Mouse (Mus musculus) T-helper 17 cell (primary cell): ENCODE results near the gene Gucy2g.

Experiments
- in situ Hi-C, 2 experiments: fragments of 300-600 bp; cut with MboI, MseI; formaldehyde crosslinking; loops; 1 replicate in 1 of 2; 2 replicates in 1 of 2; pipeline ENCODE4 v1.15.1; 2025; ENCODE audit warnings: high pct_unique_total_duplicates in 2 of 2

The Gucy2g gene

DNA sequence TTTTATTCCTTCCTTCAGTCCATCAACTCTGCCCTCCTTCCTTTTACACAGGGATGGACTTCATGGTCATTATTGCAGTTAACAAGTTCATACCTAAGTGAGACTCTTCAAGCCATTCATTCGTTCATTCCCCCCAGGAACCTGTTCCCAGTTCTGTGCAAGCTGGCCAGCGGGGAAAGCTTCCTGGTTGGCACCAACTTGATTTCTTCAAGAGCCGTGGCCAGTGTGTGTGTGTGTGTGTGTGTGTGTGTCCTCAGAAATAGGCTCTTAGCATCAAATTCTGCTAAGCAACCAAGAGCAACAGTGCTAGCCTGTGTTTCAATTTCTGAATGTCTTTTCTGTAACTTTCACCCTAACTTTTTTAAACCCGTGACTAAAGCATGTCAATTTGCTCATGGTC is 75.1 kb downstream of the Gucy2g start:
- in situ Hi-C loops = no loop called here

DNA sequence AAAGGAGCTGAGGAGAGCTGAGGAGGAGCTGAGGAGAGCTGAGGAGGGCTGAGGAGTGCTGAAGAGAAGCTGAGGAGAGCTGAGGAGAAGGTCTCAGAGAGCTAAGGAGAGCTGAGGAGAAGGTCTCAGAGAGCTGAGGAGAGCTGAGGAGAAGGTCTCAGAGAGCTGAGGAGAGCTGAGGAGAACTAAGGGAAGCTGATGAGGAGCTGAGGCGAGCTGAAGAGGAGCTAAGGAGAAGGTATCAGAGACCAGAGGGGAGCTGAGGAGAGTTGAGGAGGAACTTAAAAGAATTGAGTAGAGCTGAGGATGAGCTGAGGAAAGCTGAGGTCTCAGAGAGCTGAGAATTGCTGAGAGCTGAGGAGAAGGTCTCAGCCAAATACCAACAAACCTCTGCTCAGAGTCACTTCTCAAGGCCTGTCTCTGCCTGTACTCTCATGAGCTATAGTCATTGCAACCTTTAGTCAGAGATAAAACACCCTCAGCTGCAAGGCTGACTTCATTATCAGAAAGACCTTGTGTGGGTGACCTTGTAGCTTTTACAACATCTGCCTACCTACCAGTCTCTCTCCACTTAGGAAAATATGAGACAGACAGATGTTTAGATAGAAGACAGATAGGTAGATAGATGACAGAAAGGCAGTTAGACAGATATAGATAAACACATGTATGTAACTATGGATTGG is 75.7 kb downstream of the Gucy2g start:
- in situ Hi-C loops = no loop called here

DNA sequence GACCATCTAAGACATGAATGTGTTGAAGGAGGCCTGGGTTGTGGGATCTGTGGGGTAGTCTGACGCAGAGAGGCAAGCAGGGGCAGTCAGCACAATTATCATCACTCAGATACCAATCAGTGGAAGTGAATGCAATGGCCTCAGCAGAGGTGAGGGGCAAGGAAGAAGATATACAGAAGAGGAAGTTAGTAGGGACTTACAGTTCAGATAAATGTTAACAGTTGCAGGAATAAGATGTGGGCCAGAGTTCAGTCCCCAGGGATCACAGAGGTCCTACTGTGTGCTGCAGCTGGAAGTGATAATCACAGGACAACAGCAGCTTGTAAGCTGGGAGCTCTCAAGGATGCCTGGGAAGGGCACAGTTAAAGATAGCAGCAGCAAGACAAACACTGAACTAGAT is 76.9 kb downstream of the Gucy2g start:
- in situ Hi-C loops = no loop called here

- in situ Hi-C loops = no loop called here
Observed at GRCm38 (mm10) chr19:55162271-55162670, 78.8 kb downstream of the Gucy2g start.

- in situ Hi-C loops = loop anchor here in 1 of 2 experiments (10.0 kb wide), 1 partner anchor 985 kb away; no protein-coding TSS in a partner anchor
Observed at GRCm38 (mm10) chr19:55159826-55160225, 81.2 kb downstream of the Gucy2g start.

GRCm38 (mm10) chr19:55158606-55159005 is 82.4 kb downstream of the Gucy2g start:
- in situ Hi-C loops = loop anchor here in 1 of 2 experiments (10.0 kb wide), 1 partner anchor 986 kb away; no protein-coding TSS in a partner anchor

DNA sequence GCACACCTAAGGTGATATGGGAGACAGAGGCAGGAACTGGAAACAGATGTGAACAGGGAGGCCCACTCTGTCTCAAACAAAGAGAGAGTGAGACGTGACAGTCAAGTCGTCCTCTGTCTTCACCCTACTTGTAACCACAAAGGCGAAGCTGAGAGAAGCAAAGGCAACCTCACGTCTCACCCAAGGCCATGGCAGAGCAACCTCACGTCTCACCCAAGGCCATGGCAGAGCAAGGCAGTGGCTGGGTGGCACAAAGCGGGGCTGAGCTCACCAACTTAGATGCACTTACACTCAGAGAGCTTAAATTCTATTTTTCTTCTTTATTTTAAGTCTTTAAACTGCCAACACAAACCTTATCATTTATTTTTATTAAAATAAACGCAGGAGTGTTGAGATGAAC is 84.0 kb downstream of the Gucy2g start:
- in situ Hi-C loops = loop anchor here in 1 of 2 experiments (10.0 kb wide), 1 partner anchor 988 kb away; no protein-coding TSS in a partner anchor

GRCm38 (mm10) chr19:55152983-55153382 is 88.1 kb downstream of the Gucy2g start:
- in situ Hi-C loops = loop anchor here (5.0 to 10.0 kb wide), 2 partner anchors 539 to 992 kb away; no protein-coding TSS in a partner anchor

- in situ Hi-C loops = loop anchor here (5.0 to 10.0 kb wide), 2 partner anchors 540 to 993 kb away; no protein-coding TSS in a partner anchor
Observed at GRCm38 (mm10) chr19:55152274-55152673, 88.8 kb downstream of the Gucy2g start.

DNA sequence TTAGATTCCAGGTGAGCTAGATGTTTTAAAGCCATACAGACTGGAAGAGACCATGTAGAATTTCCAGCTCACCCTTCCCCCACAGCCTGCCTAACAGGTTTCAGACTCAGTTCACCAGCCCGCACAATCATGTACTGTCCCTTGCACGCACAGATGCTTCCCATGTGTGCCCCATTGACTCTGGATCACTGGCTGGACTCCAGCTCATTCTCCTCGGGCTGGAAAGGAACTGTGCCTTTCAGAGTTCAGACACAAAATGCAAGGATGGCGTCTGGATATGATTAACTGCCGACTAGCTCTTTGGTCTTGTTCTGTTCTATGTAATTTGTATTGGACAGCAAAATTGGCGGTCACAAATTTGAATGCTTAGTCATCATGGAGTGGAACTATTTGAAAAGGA is 91.4 kb downstream of the Gucy2g start:
- in situ Hi-C loops = loop anchor here (5.0 to 10.0 kb wide), 2 partner anchors 543 to 995 kb away; no protein-coding TSS in a partner anchor

DNA sequence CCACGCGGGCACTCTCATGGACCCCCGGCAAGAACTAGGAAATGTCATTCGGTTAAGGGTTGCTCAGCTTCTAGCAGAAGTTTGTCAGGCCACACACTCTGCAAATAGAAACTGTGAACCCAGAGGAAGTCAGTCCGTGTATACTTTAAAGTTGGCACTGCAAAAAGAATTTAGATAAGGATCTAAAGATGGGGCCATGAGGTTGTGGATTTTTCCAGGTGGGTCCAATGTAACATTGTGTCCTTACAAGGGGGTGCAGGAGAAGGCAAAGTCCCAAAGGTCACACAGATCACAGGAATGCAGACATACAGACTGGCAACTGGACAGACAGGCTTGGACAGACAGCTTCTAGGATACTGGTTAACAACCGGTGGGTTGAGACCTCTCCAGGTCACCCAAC is 92.9 kb downstream of the Gucy2g start:
- in situ Hi-C loops = no loop called here
